Mouse (Mus musculus) midbrain, embryonic 12.5 days (tissue): ENCODE data around the gene Ift80. TPM values are rescaled to one million over a fixed set of nuclear protein-coding genes. Genes with fewer than 3 reads are reported as not detected.

Source experiments
- ATAC-seq: fragments of 200-750 bp; cut with Nextera tagmentation; 2 replicates; pipeline ENCODE4 v1.8.0; 2017; ENCODE audit warnings: low read depth, moderate TSS enrichment, moderate library complexity; ENCODE audit not compliant: low FRiP score
- H3K27ac ChIP-seq: fragments of 300-500 bp; sonication (generic); replicated peaks from 2 replicates; pipeline ENCODE4 v1.5.1; 2016; ENCODE audit warnings: mild to moderate bottlenecking
- H3K27me3 ChIP-seq: fragments of 300-500 bp; sonication (generic); 2 replicates; pipeline ENCODE4 v1.6.1; 2016; ENCODE audit warnings: mild to moderate bottlenecking
- H3K36me3 ChIP-seq: fragments of 300-500 bp; sonication (generic); 2 replicates; pipeline ENCODE4 v1.6.1; 2016
- H3K4me1 ChIP-seq: fragments of 300-500 bp; sonication (generic); 2 replicates; pipeline ENCODE4 v1.6.1; 2016
- H3K4me2 ChIP-seq: fragments of 300-500 bp; sonication (generic); replicated peaks from 2 replicates; pipeline ENCODE4 v1.6.1; 2016; ENCODE audit warnings: mild to moderate bottlenecking, moderate library complexity
- H3K4me3 ChIP-seq: fragments of 300-500 bp; sonication (generic); 2 replicates; pipeline ENCODE4 v1.5.1; 2016; ENCODE audit warnings: mild to moderate bottlenecking
- H3K9ac ChIP-seq: fragments of 300-500 bp; sonication (generic); replicated peaks from 2 replicates; pipeline ENCODE4 v1.6.1; 2016; ENCODE audit warnings: mild to moderate bottlenecking, moderate library complexity
- H3K9me3 ChIP-seq: fragments of 300-500 bp; sonication (generic); 2 replicates; pipeline ENCODE4 v1.6.1; 2016; ENCODE audit warnings: mild to moderate bottlenecking
- WGBS: fragments of 180-500 bp; shearing (Covaris S2); methylation state at CpG from one replicate; pipeline ENCODE4 v1.1.7; 2016; 5-methylcytosine and 5-hydroxymethylcytosine counted together
- polyA plus RNA-seq: library from polyadenylated mRNA; unstranded; fragments of >200 nt; fragmentation: Nextera tagmentation; extraction: Ambion mirVana; gene quantifications from 2 replicates; pipeline ENCODE4 v1.2.1, GENCODE M21; 2016

Gene Ift80
- polyA plus RNA-seq, 1 experiment from 2014 or later, result 16.2 TPM

- ATAC-seq, result no peak
- Histone ChIP-seq H3K27me3 (no peaks in the 10 kb centered on the region), H3K9ac (no peak overlapping the region), H3K36me3 (peaks cover 6% of the 10 kb centered on the region; the same call in 1 of the 2 replicates), H3K4me2 (no peak overlapping the region), H3K9me3 (no peaks in the 10 kb centered on the region), H3K27ac (no peak overlapping the region), H3K4me3 (no peak overlapping the region), H3K4me1 (no peaks in the 10 kb centered on the region)
- WGBS, result 92% methylated on average over 10 of the region's 10 CpGs
Observed at GRCm38 (mm10) chr3:68979187-68979586, 25.2 kb downstream of the Ift80 start.

GRCm38 (mm10) chr3:68977696-68978095 lies 26.7 kb downstream of the Ift80 start:
- H3K9me3 ChIP-seq, result no peaks in the 10 kb centered on the region

GRCm38 (mm10) chr3:68975533-68976490 lies 28.6 kb downstream of the Ift80 start:
- Histone ChIP-seq H3K27ac (no peak overlapping the region), H3K4me1 (no peaks in the 10 kb centered on the region), H3K27me3 (no peaks in the 10 kb centered on the region), H3K36me3 (0 out of 2 replicates have a peak, but pooled peaks cover 6% of the 10 kb centered on the region), H3K4me2 (no peak overlapping the region), H3K9me3 (no peaks in the 10 kb centered on the region), H3K9ac (no peak overlapping the region), H3K4me3 (no peak overlapping the region)
- no peak for ATAC-seq
- WGBS, result 63% methylated on average over 9 of the region's 9 CpGs

More at GRCm38 (mm10) chr3:68977696-68978095, 26.7 kb downstream of the Ift80 start:
- no peak overlapping the region for H3K9ac ChIP-seq
- peaks cover 6% of the 10 kb centered on the region; the same call in 1 of the 2 replicates for H3K36me3 ChIP-seq
- no peak for ATAC-seq
- H3K27me3 ChIP-seq, result no peaks in the 10 kb centered on the region
- H3K4me3 ChIP-seq, result no peak overlapping the region
- H3K4me2 ChIP-seq, result no peak overlapping the region
- no peak overlapping the region for H3K27ac ChIP-seq
- 94% methylated on average over 4 of the region's 4 CpGs for WGBS
- H3K4me1 ChIP-seq, result no peaks in the 10 kb centered on the region

- no peaks in the 10 kb centered on the region for H3K9me3 ChIP-seq
- H3K36me3 ChIP-seq, result 0 out of 2 replicates have a peak, but pooled peaks cover 6% of the 10 kb centered on the region
- WGBS, result 86% methylated on average over 8 of the region's 8 CpGs
- H3K9ac ChIP-seq, result no peak overlapping the region
- H3K4me3 ChIP-seq, result no peak overlapping the region
- no peaks in the 10 kb centered on the region for H3K4me1 ChIP-seq
- no peaks in the 10 kb centered on the region for H3K27me3 ChIP-seq
- no peak overlapping the region for H3K27ac ChIP-seq
- ATAC-seq, result no peak
- H3K4me2 ChIP-seq, result no peak overlapping the region
Observed at GRCm38 (mm10) chr3:68974639-68975532, 29.5 kb downstream of the Ift80 start.

GRCm38 (mm10) chr3:68973574-68973973 lies 30.8 kb downstream of the Ift80 start:
- Histone ChIP-seq H3K9ac (no peak overlapping the region), H3K27me3 (no peaks in the 10 kb centered on the region), H3K4me3 (no peak overlapping the region), H3K9me3 (no peaks in the 10 kb centered on the region), H3K4me1 (no peaks in the 10 kb centered on the region), H3K36me3 (peaks cover 12% of the 10 kb centered on the region; the same call in 1 of the 2 replicates), H3K27ac (no peak overlapping the region), H3K4me2 (no peak overlapping the region)
- 84% methylated on average over 1 of the region's 1 CpGs for WGBS
- no peak for ATAC-seq

GRCm38 (mm10) chr3:68969091-68969590 lies 35.2 kb downstream of the Ift80 start:
- no peak for ATAC-seq
- no peak overlapping the region for H3K4me3 ChIP-seq
- no peak overlapping the region for H3K27ac ChIP-seq
- H3K9ac ChIP-seq, result no peak overlapping the region
- peaks cover 4% of the 10 kb centered on the region; the same call in 1 of the 2 replicates for H3K9me3 ChIP-seq
- H3K4me1 ChIP-seq, result no peaks in the 10 kb centered on the region
- H3K36me3 ChIP-seq, result peaks cover 38% of the 10 kb centered on the region
- no peak overlapping the region for H3K4me2 ChIP-seq
- no peaks in the 10 kb centered on the region for H3K27me3 ChIP-seq
- WGBS, result 93% methylated on average over 3 of the region's 3 CpGs

GRCm38 (mm10) chr3:68967404-68967803 lies 37.0 kb downstream of the Ift80 start:
- H3K9me3 ChIP-seq, result peaks cover 4% of the 10 kb centered on the region; the same call in 1 of the 2 replicates
- H3K9ac ChIP-seq, result no peak overlapping the region
- peaks cover 43% of the 10 kb centered on the region for H3K36me3 ChIP-seq
- 89% methylated on average over 6 of the region's 6 CpGs for WGBS
- H3K4me1 ChIP-seq, result no peaks in the 10 kb centered on the region
- H3K27me3 ChIP-seq, result no peaks in the 10 kb centered on the region
- no peak for ATAC-seq
- no peak overlapping the region for H3K4me2 ChIP-seq
- H3K27ac ChIP-seq, result no peak overlapping the region
- no peak overlapping the region for H3K4me3 ChIP-seq

- no peak for ATAC-seq
- no peak overlapping the region for H3K27ac ChIP-seq
- no peak overlapping the region for H3K9ac ChIP-seq
Observed at GRCm38 (mm10) chr3:68966527-68967285, 37.7 kb downstream of the Ift80 start.

GRCm38 (mm10) chr3:68964682-68965081 lies 39.7 kb downstream of the Ift80 start:
- Histone ChIP-seq H3K9ac (no peak overlapping the region), H3K4me1 (no peaks in the 10 kb centered on the region), H3K27ac (no peak overlapping the region), H3K36me3 (peaks cover 49% of the 10 kb centered on the region), H3K4me2 (no peak overlapping the region), H3K9me3 (peaks cover 4% of the 10 kb centered on the region; the same call in 1 of the 2 replicates), H3K4me3 (no peak overlapping the region), H3K27me3 (no peaks in the 10 kb centered on the region)
- no peak for ATAC-seq

More at GRCm38 (mm10) chr3:68966527-68967285, 37.7 kb downstream of the Ift80 start:
- no peak overlapping the region for H3K4me3 ChIP-seq
- H3K27me3 ChIP-seq, result no peaks in the 10 kb centered on the region
- no peak overlapping the region for H3K4me2 ChIP-seq
- H3K4me1 ChIP-seq, result no peaks in the 10 kb centered on the region
- H3K36me3 ChIP-seq, result peaks cover 43% of the 10 kb centered on the region
- peaks cover 4% of the 10 kb centered on the region; the same call in 1 of the 2 replicates for H3K9me3 ChIP-seq
- WGBS, result 94% methylated on average over 6 of the region's 6 CpGs

- no peak overlapping the region for H3K4me2 ChIP-seq
- no peaks in the 10 kb centered on the region for H3K9me3 ChIP-seq
- no peaks in the 10 kb centered on the region for H3K4me1 ChIP-seq
- no peak overlapping the region for H3K9ac ChIP-seq
- peaks cover 14% of the 10 kb centered on the region; the same call in 1 of the 2 replicates for H3K36me3 ChIP-seq
- no peak overlapping the region for H3K27ac ChIP-seq
- WGBS, result 87% methylated on average over 3 of the region's 3 CpGs
- H3K27me3 ChIP-seq, result no peaks in the 10 kb centered on the region
- no peak overlapping the region for H3K4me3 ChIP-seq
- ATAC-seq, result no peak
Observed at GRCm38 (mm10) chr3:68957413-68957812, 47.0 kb downstream of the Ift80 start.

GRCm38 (mm10) chr3:68956454-68956853 lies 47.9 kb downstream of the Ift80 start:
- Histone ChIP-seq H3K27me3 (no peaks in the 10 kb centered on the region), H3K4me2 (no peak overlapping the region), H3K27ac (no peak overlapping the region), H3K4me1 (no peaks in the 10 kb centered on the region), H3K36me3 (peaks cover 13% of the 10 kb centered on the region; the same call in 1 of the 2 replicates), H3K4me3 (no peak overlapping the region), H3K9me3 (no peaks in the 10 kb centered on the region), H3K9ac (no peak overlapping the region)
- WGBS, result 76% methylated on average over 4 of the region's 4 CpGs
- no peak for ATAC-seq
